Mouse (Mus musculus) cortical plate, adult 2 months (tissue): ENCODE results near the gene Tmem259. TPM values are rescaled to one million over a fixed set of nuclear protein-coding genes. Genes with fewer than 3 reads are reported as not detected.

Experiments used
- H3K27ac ChIP-seq: fragments of 200-500 bp; 2 replicates; pipeline ENCODE4 v1.5.1; 2012; ENCODE audit warnings: low read length, control low read depth, inconsistent platforms; ENCODE audit not compliant: insufficient read depth
- H3K4me1 ChIP-seq: fragments of 200-500 bp; 2 replicates; pipeline ENCODE4 v1.6.1; 2011; ENCODE audit warnings: low read length; ENCODE audit not compliant: control insufficient read depth, insufficient read depth
- H3K4me3 ChIP-seq: fragments of 200-500 bp; 2 replicates; pipeline ENCODE4 v1.5.1; 2011; ENCODE audit warnings: mild to moderate bottlenecking, low read length, control low read depth; ENCODE audit not compliant: insufficient read depth
- CTCF ChIP-seq: fragments of 200-500 bp; IDR thresholded peaks from 2 replicates; pipeline ENCODE4 v1.5.1; 2011; ENCODE audit warnings: mild to moderate bottlenecking, control low read depth, low read length; ENCODE audit not compliant: insufficient read depth; ENCODE audit errors: extremely low read depth
- POLR2A ChIP-seq: fragments of 200-500 bp; IDR thresholded peaks from 2 replicates; pipeline ENCODE4 v1.6.1; 2011; ENCODE audit warnings: mild to moderate bottlenecking, low read length, control low read depth; ENCODE audit not compliant: insufficient read depth; ENCODE audit errors: extremely low read depth
- polyA plus RNA-seq: library from polyadenylated mRNA; depleted of rRNA; stranded (reverse); fragments of >200 nt; gene quantifications from 2 replicates; pipeline ENCODE4 v1.2.3, GENCODE M21; 2012

Tmem259 gene
- polyA plus RNA-seq, 1 experiment: 168 TPM

DNA sequence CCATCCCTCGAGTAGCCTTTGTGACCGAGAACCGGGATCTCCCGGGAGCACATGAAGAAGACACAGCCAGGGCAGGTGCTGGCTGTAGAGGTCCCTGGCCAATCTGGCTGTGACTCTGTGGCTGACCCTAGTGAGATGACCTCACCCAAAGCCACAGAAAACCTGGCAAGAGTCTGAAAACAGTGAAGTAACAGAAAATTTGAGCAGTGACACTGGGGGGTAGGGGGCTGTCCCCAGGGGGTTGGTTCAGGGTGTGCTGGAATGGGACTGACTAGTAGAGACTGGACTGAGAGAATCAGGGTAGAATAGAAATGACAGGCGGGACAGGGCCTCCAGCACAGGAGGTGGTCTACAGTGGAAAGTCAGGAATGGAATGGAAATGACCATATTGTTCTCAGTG is 925 bp downstream of the Tmem259 start:
- no peak for TF ChIP-seq POLR2A
- TF ChIP-seq CTCF: no peak
- peak overlapping the region; percentile 89 for H3K4me3 ChIP-seq
- peaks cover 5% of the 10 kb centered on the region for H3K4me1 ChIP-seq
- H3K27ac ChIP-seq: no peak overlapping the region

DNA sequence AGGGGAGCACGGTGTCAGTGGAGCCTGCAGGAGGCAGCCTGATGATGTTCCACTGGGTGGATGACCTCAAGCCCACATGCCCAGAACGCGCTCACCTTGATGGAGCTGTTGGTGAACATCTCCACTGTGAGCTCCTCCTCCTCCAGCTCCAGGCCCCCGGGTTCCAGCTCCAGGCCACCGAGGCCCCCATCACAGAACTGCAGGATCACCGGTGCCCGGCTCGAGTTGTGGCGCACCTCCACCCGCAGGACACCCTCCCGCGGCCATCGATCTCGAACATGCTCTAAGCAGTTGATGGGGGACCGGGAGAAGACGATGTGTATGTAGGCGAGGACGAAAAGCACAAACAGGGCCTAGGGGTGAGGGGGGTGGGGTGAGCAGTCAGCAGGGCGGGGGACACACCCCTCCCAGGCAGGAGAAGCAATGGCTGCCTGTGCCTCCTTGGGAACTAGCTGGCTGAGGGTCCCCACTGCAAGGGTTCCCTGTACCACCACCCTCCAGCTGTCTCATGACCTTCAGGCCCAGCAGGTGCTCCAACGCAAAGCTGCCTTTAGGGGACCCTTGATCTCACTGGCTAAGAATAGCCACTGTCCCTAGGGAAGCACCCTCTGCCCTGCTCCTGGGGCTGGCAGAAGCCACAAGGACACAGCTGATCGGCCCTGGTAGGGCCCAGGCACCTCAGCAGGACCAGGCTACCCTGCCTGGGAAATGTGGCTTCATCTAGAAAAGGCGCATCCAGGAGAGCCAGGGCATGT is 4.6 kb downstream of the Tmem259 start:
- no peak overlapping the region for H3K27ac ChIP-seq

DNA sequence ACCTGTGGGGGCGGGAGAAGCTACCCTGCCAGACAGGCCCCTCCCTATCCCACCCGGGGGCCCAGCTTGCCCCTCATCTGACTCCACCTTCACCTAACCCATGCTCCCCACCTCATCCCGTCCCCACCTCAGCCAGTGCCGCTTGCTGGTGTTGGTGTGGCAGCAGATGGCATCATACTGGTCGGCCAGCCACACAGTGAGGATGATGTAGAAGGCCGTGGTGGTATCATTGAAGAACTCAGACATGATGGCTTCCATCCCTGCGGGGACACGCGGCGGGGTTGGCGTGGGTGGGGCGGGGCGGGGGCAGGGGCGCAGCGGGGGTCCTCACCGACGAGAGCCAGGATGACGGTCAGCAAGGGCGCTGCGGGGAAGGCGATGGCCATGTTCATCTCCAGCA is 6.1 kb downstream of the Tmem259 start:
- TF ChIP-seq POLR2A (no peak), CTCF (no peak)
- no peak overlapping the region for H3K27ac ChIP-seq
- H3K4me1 ChIP-seq: peaks cover 1% of the 10 kb centered on the region; the same call in 1 of the 2 replicates
- H3K4me3 ChIP-seq: no peak overlapping the region

More for the DNA sequence above, 4.6 kb downstream of the Tmem259 start:
- Histone ChIP-seq H3K4me1 (peaks cover 1% of the 10 kb centered on the region; the same call in 1 of the 2 replicates), H3K4me3 (no peak overlapping the region)
- no peak for TF ChIP-seq CTCF

DNA sequence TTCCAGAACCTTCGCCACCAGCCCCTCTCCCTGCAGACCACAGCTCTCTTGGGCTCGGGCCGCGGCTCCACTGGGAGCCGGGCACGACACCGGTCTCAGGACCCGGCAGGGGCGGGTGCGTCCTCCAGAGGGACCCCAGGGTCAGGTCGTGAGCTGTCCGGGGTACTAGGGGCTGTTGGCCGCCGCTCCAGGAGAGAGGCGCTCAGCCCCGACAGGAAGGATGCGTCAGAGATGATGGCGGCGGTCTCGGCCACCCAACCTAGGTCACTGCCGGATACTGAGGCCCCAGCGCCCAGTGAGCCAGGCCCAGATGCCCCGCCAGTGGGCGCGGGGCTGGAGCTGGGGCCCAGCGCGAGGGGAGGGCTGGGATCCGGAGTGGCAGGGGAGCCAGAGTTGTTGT is 6.8 kb downstream of the Tmem259 start:
- Histone ChIP-seq H3K4me1 (peaks cover under 1% of the 10 kb centered on the region; the same call in 1 of the 2 replicates), H3K27ac (no peak overlapping the region), H3K4me3 (no peak overlapping the region)
- TF ChIP-seq CTCF: no peak
- no peak for TF ChIP-seq POLR2A

DNA sequence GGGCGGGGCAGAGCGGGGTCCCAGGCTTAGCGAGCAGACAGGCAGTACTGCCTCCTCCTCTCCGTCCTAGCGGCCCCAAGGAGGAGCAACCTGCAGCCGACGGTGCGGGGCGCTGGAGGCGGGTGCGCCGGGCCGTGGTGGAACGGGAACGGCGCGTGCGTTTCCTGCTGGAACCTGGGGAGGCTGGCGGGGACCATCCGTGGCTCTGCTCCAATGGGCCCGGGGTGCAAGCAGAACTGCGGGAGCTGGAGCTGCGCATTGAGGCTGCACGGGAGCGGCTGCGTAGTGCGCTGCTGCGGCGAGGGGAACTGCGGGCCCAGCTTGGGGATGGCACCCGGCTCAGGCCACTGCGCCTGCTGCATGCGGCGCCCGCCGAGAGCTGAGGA is 7.4 kb downstream of the Tmem259 start:
- TF ChIP-seq CTCF (no peak), POLR2A (no peak)
- Histone ChIP-seq H3K4me3 (no peak overlapping the region), H3K27ac (no peak overlapping the region), H3K4me1 (no peaks in the 10 kb centered on the region)

DNA sequence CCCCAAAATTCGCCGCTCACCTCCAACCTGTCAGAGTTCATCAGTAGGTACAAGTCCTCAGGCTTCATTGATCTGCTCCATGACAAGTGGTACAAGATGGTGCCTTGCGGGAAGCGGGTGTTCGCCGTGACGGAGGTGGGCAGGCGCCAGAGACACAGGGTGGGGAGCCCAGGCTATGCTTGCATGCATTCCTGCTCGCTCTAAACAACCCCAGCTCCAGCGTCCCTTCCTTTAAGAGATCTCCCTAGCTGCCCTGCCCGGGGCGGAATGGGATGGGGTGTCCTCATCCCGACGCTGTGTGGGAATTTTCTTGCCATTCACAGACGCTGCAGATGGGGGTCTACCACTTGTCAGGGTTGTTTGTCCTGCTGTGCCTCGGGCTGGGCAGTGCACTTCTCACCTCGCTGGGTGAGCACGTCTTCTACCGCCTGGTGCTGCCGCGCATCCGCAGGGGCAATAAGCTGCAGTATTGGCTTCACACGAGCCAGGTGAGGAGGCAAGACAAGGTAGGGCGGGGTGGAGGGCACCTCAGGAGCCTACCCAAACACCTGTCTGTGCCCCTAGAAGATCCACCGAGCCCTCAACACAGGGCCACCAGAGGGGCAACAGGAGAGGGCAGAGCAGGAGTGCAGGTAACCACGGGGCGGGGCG is 7.9 kb downstream of the Tmem259 start:
- no peak overlapping the region for H3K4me3 ChIP-seq
- no peaks in the 10 kb centered on the region for H3K4me1 ChIP-seq
- TF ChIP-seq POLR2A (no peak), CTCF (no peak)
- no peak overlapping the region for H3K27ac ChIP-seq

DNA sequence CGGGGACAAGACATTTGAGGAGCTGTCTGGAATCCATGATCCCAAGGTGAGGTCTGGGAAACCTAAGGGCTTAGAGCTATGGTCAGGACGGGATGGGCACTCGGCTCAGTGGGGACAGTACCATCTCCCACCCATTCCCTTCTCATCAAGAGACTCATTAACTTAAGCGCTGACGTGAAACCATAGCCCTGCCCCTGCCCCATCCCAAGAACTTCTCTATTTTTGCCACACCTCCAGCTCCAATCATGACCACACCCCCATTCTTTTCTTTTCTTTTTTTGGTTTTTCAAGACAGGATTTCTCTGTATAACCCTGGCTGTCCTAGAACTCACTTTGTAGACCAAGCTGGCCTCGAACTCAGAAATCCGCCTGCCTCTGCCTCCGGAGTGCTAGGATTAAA is 9.5 kb downstream of the Tmem259 start:
- TF ChIP-seq POLR2A (no peak), CTCF (no peak)
- Histone ChIP-seq H3K27ac (no peak overlapping the region), H3K4me1 (no peaks in the 10 kb centered on the region), H3K4me3 (no peak overlapping the region)

DNA sequence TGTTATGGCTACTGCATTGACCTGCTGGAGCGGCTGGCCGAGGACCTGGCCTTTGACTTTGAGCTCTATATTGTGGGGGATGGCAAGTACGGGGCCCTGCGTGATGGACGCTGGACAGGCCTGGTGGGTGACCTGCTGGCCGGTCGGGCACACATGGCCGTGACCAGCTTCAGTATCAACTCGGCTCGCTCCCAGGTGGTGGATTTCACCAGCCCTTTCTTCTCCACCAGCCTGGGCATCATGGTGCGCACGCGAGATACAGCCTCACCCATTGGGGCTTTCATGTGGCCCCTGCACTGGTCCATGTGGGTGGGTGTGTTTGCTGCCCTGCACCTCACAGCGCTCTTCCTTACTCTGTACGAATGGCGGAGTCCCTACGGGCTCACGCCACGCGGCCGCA is 10.0 kb downstream of the Tmem259 start:
- no peak for TF ChIP-seq CTCF
- no peak for TF ChIP-seq POLR2A
- H3K27ac ChIP-seq: no peak overlapping the region
- no peak overlapping the region for H3K4me3 ChIP-seq
- H3K4me1 ChIP-seq: no peaks in the 10 kb centered on the region

DNA sequence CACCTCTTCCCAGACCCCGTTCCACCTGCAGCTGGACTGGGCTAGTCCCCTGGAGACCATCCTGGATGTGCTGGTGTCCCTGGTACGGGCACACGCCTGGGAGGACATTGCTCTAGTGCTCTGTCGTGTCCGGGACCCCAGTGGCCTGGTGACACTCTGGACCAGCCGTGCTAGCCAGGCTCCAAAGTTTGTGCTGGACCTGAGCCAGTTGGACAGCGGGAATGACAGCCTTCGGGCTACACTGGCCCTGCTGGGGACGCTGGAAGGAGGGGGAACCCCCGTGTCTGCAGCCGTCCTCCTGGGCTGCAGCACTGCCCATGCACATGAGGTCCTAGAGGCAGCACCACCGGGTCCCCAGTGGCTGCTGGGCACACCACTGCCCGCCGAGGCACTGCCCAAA is 11.3 kb downstream of the Tmem259 start:
- no peak overlapping the region for H3K27ac ChIP-seq
- TF ChIP-seq POLR2A (no peak), CTCF (no peak)
- no peaks in the 10 kb centered on the region for H3K4me1 ChIP-seq
- no peak overlapping the region for H3K4me3 ChIP-seq

DNA sequence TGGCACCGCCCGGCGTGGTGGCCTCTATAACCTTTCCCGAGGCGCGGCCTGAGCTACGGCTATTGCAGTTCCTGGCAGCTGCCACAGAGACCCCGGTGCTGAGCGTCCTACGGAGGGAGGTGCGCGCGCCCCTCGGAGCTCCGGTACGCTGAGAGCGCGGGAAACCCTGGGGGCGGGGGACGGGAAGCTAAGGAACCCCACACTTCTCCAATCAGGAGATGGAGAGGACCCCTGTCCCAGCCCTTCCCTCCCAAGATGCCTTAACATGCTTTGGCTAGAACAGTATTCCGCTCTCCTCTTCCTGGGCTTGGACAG is 13.0 kb downstream of the Tmem259 start:
- Histone ChIP-seq H3K4me1 (no peaks in the 10 kb centered on the region), H3K27ac (no peak overlapping the region), H3K4me3 (no peak overlapping the region)
- no peak for TF ChIP-seq CTCF
- TF ChIP-seq POLR2A: no peak
